Mouse (Mus musculus): ENCODE data around the gene Fbln2.

Gene Fbln2

DNA sequence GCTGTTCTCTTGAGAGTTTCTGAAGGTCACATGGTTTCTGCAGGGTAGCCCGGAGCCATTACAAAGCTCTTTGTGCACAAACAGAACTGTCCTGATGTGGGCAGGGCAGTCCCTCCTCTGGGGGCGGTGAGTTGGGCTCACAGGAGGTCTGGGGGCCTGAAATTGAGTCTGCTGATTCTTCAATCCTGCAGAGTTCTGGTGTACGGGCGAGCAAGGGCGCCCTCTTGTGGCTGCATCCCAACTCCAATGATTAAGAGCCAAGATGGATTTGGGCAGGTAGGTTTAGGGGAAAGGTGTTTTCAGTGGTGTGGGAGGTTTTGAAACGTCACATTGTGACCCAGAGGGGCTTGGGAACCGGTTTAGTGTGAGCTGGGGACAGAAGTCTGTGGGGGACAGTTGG lies 65.3 kb downstream of the Fbln2 start:
- in situ Hi-C loops (cut with MboI, MseI): no loop called here

DNA sequence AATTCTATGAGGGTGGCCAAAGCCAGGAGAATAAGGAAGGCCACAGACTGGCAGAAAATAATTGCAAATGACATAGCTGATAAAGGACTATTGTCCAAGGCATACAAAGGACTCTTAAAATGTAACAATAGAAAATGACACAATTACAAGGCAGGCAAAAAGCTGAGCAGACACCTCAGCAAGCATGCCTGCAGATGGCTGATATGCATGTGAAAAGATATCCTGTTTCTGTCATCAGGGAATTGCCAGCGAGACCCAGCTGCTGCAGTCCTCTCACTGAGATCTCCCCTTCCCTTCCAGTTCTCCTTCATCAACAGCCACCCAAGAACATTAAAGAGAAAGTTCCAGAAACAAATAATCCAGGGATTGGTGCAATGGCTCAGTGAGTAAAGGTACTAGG lies 66.0 kb downstream of the Fbln2 start:
- in situ Hi-C loops (cut with MboI, MseI): no loop called here

GRCm38 (mm10) chr6:91279477-91279876 lies 67.2 kb downstream of the Fbln2 start:
- in situ Hi-C loops (cut with MboI, MseI): no loop called here

- in situ Hi-C loops (cut with MboI, MseI): loop anchor here (5.0 kb wide), 1 partner anchor 114 kb away; no protein-coding TSS in a partner anchor
Observed at GRCm38 (mm10) chr6:91281206-91281605, 69.0 kb downstream of the Fbln2 start.

DNA sequence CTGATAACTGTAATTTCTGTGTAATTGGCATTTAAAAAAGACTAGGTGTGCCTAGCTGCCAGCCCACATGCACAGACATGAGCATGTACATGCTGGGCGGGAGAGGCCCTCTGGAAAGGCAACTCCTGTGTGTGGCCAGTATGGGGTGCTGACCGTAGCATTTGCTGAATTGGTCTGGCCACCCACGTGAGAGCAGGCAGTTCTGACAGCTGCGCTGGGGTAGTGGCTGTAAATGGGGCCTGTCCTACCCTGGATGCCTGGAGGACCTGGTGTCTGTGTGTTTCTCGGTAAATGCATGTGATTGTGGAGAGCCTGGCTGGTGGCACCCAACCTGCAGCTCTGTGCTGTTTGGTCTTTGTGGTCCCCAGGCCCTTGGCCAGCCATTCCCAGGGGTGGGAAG lies 69.5 kb downstream of the Fbln2 start:
- in situ Hi-C loops (cut with MboI, MseI): loop anchor here (5.0 kb wide), 1 partner anchor 114 kb away; no protein-coding TSS in a partner anchor

DNA sequence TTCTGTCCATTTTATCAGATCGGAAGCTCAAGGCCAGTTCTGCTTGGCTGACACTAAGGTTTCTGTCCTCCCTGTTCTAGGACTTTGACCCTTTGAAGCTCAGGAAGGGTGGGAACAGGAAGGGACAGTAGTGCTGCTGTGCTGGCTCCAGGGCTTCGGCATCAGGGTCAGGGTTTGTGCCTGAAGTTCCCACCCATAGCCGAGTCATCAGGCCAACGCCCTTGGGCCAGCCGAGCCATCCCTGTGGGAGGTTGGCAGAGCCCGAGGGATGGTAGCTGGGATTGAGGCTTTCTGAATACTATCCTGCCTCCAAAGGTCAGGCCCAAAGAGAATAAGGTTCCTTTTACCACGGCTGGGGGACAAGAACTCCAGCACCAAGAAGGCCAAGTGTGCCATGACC lies 70.8 kb downstream of the Fbln2 start:
- in situ Hi-C loops (cut with MboI, MseI): loop anchor here (5.0 kb wide), 1 partner anchor 116 kb away; no protein-coding TSS in a partner anchor

DNA sequence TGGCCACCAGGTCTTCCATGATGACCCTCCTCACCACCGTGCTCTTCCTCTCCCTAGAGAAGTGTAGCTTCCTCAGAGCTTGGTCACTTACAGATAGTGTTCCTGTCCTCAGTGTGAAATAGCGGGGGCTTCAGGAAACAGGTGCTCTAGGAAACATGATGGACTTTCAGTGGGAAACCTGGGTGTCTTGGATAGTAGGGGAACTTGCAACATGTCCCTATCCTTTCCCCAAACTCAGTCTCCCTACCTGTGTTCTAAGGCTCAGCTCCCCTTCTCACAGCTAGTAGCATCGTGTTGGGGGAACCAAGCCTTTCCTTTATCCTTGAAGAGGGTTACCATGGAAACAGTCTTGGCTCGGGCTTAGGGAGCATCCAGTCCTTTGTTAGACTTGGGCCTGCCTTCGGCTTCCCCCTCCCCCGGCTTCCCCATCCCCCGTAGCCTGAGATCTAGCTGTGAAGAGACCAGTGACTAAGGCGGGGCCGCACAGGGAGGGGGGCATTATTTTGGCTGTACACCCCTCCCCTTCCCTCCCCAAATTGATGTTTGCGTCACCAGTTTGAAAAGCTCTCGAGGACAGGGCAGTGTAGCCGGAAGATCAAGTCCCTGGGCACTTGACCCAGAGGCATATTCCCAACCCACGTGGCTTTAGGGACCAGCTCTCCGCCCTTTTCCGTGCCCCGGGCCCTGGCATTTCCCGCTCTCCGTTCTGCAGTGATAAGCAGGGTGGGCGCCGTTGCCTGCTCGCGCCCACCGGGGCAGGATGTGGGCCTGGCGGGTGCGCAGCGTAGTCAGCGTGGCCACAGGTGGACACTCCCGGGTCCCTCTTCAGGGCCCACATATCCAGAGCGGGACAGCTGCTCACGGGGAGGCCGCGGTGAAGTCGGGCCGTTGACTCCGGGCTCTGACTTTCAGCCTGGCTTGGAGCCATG lies 72.5 kb downstream of the Fbln2 start:
- in situ Hi-C loops (cut with MboI, MseI): loop anchor here (5.0 kb wide), 2 partner anchors 117 to 128 kb away; partner anchors contain the start of gene Wnt7a

GRCm38 (mm10) chr6:91285450-91285790 lies 73.2 kb downstream of the Fbln2 start:
- in situ Hi-C loops (cut with MboI, MseI): loop anchor here (5.0 kb wide), 1 partner anchor 127 kb away; the partner anchor contains the start of gene Wnt7a

DNA sequence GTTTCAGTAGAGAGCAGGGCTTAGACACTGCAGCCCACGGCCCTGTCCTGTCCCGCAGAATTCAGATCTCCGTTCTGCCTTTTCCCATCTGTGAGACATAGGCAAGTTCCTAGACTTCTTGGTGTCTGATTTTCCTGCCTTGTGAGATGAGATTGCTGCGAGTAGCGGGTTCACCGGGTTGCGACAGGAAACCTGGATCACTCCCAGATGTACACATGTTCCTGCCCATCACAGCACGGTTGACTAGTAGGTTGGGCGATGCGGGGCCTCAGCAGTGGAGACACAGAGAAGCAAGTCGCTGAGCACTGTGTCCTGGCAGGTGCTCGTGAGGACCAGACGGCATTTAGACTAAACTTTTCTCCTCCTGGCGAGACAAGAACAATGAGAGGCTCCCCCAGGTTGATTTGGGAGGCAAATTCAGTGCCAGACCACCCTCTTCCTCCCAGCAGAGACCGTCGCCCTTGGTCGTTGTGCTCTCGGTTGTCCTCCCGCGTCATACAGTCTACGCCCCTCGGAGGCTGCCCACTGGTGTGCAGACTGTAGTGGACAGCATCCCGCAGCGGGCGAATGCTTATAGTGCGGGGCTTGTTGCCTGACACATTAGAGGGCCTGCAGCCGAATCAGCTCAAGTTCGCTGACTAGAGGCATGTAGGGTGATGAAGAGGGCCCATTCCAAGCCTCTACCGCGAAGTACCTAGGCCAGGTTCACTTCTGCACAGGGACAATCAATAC lies 73.7 kb downstream of the Fbln2 start:
- in situ Hi-C loops (cut with MboI, MseI): loop anchor here (5.0 kb wide), 1 partner anchor 126 kb away; the partner anchor contains the start of gene Wnt7a

DNA sequence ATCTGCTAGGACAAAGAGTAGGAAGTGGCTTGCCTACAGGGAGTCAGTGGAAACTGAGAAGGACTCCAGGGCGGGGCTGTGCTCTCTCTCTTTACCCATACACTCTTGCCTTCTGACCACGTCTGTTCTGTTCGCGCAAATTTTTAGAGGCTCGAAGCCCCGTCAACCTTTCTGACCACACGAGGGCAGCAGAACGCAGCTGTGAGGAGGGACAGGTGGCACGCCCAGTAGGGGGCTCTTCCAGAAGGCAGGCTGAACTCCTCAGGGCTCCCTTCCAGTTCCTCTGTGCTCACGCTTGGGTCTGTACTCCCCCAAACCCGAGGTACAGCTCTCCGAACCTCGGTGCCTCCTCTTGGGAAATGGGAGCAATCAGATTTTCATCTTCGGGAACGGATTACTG lies 74.4 kb downstream of the Fbln2 start:
- in situ Hi-C loops (cut with MboI, MseI): loop anchor here (5.0 kb wide), 1 partner anchor 126 kb away; the partner anchor contains the start of gene Wnt7a

DNA sequence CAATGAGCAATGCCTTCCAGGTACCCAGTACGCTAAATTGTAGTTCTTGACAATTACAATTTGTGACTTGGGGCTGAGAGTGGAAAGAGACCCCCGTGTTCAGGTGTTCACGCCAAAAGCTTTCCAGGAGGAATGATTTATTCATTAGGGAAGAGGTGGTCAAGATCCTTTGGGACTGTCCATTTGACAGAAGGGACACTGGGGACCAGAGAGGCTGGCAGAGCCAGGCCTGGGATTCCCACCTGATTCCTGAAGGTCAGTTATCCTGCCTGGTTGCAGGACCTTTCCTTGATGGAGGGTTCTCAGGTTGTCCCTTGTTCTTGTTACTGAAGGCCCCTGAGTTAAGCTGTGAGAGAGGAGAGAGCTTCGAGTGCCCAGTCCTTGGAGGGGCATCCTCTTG lies 74.9 kb downstream of the Fbln2 start:
- in situ Hi-C loops (cut with MboI, MseI): loop anchor here (5.0 kb wide), 1 partner anchor 125 kb away; the partner anchor contains the start of gene Wnt7a

GRCm38 (mm10) chr6:91287636-91288035 lies 75.4 kb downstream of the Fbln2 start:
- in situ Hi-C loops (cut with MboI, MseI): loop anchor here (5.0 kb wide), 1 partner anchor 125 kb away; the partner anchor contains the start of gene Wnt7a

DNA sequence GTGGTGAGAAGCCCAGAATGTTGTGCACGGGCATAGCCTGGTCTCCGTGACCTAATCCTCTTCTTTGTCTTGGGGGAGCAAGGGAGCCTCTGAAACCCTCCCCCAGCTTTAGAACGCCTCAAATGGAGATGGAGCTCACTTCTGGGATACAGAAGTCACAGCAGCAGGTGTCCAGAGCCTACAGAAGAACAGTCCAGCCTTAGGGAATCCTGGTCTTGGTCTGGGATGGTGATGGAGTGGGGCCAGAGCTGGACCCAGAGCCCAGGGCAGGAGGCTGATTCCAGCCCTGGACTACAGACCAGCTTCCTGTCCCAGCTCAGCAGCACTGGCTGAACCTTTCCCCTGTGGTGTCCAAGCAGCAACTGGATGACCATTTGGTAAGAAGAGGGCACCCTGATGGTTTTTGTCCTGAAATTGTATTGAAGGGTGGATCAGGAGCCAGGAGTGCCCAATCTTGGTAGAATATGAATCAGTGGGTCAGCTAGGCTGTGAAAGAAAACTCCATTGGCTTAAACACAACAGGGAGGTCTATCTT lies 76.1 kb downstream of the Fbln2 start:
- in situ Hi-C loops (cut with MboI, MseI): loop anchor here (5.0 kb wide), 1 partner anchor 124 kb away; the partner anchor contains the start of gene Wnt7a

- in situ Hi-C loops (cut with MboI, MseI): loop anchor here (5.0 kb wide), 1 partner anchor 123 kb away; the partner anchor contains the start of gene Wnt7a
Observed at GRCm38 (mm10) chr6:91288961-91289360, 76.7 kb downstream of the Fbln2 start.

DNA sequence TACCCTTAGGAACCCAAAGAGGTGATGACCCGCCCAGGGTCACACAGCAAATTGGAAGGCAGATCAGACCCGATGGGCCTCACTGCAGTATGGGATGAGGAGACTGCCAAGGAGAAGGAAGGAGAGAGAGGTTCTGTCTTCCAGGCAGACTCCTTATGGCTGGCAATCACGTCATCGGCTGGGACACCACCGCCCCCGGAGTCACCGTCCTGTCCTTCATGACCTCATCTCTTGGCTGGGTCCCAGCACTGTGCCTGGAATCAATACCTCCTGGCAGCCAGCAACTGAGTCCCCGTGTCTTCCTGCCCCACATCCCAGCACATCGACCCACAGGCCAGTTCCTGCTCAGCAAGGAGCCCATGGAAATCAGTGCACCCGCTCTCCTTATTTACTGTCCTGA lies 78.7 kb downstream of the Fbln2 start:
- in situ Hi-C loops (cut with MboI, MseI): no loop called here

- in situ Hi-C loops (cut with MboI, MseI): no loop called here
Observed at GRCm38 (mm10) chr6:91295431-91295830, 83.2 kb downstream of the Fbln2 start.

GRCm38 (mm10) chr6:91298828-91299227 lies 86.6 kb downstream of the Fbln2 start:
- in situ Hi-C loops (cut with MboI, MseI): no loop called here

- in situ Hi-C loops (cut with MboI, MseI): no loop called here
Observed at GRCm38 (mm10) chr6:91300079-91300478, 87.8 kb downstream of the Fbln2 start.

- in situ Hi-C loops (cut with MboI, MseI): no loop called here
Observed at GRCm38 (mm10) chr6:91301839-91302238, 89.6 kb downstream of the Fbln2 start.

DNA sequence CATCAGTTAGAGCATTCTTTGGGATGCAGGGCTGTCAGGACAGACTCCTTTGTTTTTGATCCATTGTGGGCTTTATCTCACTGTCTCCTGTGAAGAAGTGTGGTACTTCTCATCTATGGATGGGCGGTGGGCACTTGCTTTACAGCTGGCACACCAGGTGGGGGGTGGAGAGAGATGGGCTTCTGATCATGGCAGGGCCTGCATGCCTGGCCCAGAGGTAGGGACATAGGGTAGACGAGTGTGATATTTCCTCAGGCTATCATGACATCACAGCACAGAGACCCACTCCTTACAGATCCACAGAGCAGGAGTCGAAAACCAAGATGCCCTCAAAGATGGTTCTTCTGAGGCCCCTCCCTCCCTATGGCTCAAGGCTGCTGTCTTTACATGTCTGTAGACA lies 90.1 kb downstream of the Fbln2 start:
- in situ Hi-C loops (cut with MboI, MseI): no loop called here

DNA sequence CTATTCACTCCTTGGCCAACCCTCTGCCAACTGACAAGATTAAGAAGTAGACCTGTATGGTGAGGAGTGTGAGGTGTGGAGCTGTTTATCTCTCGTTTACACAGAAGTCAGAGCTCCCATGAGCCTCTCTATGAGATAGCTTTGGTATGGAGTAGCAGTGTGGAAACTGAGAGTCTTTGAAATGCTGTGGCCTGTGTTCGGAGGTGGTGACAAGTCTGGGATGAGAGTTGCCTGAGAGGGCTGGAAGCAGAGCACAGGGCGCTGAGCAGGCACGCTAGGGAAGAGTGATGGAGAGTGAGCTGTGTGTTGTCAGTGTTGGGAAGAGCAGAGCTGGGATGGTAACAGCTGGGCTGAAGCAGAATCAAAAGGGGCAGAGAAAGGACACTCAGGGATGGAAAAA lies 91.9 kb downstream of the Fbln2 start:
- in situ Hi-C loops (cut with MboI, MseI): no loop called here

- in situ Hi-C loops (cut with MboI, MseI): no loop called here
Observed at GRCm38 (mm10) chr6:91307972-91308371, 95.7 kb downstream of the Fbln2 start.

Data from T-helper 1 cell (primary cell).